Mouse (Mus musculus) gastrocnemius, postnatal 36 days (tissue): ENCODE data around the gene Ccl21a. TPM values are rescaled to one million over a fixed set of nuclear protein-coding genes. Genes with fewer than 3 reads are reported as not detected.
"Not testable (repeated sequence)": the region's sequence is repeated elsewhere in the genome, so short reads cannot be mapped to it uniquely, and the experiment has no call there.

ENCODE experiments used
- DNase-seq, 2 experiments: peaks; one replicate each; pipeline ENCODE4 v3.0.0; 2022
- intact Hi-C: fragments of 180-260 bp; cut with DNase I; formaldehyde crosslinking; loops from one replicate; pipeline ENCODE4 v1.15.1; 2025
- long read RNA-seq, 2 experiments: library from polyadenylated mRNA; stranded (forward); transcript quantifications; one replicate each; pipeline ENCODE4 v2.0.0; 2021
- total RNA-seq, 2 experiments: library from RNA; stranded (reverse); gene quantifications; 2 replicates each; pipeline ENCODE4 v1.2.3; 2021

Ccl21a gene
- 10 to 100 TPM in 1 of 2 experiments, 1 to 10 TPM in 1; 7.8 to 13.8 TPM for total RNA-seq
- long read RNA-seq, experiment 1, transcript Ccl21a-201 (4 exons, 870 nt): major isoform, 9 of 9 reads
- long read RNA-seq, experiment 1, partial matches to known transcripts: 0 of 9 reads
- long read RNA-seq, experiment 1, other reads (novel, unspliced or antisense): 0 of 9 reads
- long read RNA-seq, experiment 2, partial matches to known transcripts: 0 of 3 reads
- long read RNA-seq, experiment 2, other reads (novel, unspliced or antisense): 2 of 3 reads

DNA sequence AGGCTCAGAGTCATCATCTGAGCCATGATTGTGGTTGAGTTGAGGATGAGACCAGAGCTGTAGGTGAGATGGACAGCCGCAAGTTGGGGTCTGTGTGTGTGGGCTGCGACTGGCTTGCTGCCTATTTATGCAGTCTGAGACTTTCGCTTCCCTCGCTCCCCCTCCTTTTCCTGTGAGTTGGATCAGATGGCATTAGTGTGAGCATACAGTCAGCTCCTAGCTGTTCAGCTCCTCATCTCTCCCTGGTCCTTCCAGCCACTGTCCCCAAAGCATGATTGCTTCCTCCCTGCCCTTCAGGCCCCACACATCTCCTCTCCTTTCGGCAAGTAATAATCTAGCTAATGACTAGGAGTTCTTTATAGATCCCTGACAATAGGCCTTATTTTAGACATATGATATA, at the start of gene Ccl21a:
TSS of gene Ccl21a (minus strand) at position 101 of the 400 bp plus-strand sequence.
- intact Hi-C loops, DNase-seq: not testable (repeated sequence)

DNA sequence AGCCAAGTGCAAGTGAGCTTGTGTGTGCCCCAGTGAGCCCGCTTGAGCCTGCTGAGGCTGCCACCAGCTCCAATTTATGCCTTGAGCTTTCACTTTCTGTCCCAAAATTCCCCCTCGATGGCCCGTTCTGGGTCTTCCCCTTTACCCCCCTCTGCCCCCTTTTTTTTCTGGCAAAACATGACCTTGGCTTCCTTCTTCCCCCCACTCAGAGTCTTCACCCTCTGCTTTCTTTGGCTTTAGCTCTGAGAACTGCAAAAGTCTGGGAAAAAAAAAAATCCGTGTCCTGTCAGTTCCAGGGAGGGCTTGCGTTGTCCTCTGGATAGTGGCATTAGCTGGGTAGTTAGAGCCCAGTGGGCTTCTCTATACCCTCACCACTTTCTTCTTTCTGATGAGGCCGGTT, 17.3 kb downstream of the Ccl21a start, which contains the start of gene Ccl19:
TSS of gene Ccl19 (minus strand) at position 101 of the 400 bp plus-strand sequence.
- intact Hi-C loops: not testable (repeated sequence)

DNA sequence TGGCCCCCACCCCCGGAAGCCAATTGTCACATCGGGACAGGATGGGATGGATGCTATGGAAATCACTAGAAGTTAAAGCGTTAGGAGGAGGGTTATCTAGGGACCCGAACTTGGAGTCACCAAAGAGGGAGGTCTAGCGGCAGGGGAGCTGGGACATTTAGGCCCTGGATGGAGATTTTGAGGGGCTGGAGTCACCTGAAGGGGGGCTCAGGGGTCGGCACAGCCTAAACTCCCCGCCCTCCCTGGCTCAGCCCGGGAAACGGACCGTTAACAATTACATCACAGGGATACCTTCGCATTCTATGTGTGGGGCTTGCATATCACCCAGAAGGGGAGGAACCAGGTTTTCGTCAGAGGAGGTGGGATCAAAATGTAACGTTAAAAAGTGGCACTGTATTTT, 38.5 kb downstream of the Ccl21a start, which contains the start of gene 4930578G10Rik:
TSS of gene 4930578G10Rik (plus strand) at position 301 of the 400 bp plus-strand sequence.
- intact Hi-C loops, DNase-seq: not testable (repeated sequence)

More for the DNA sequence above, 17.3 kb downstream of the Ccl21a start, which contains the start of gene Ccl19:
- DNase-seq: not testable (repeated sequence)

Other genes with a start within 250 kb of the Ccl21a start
- not detected for gene Fam205a2, start 245.8 kb downstream of the Ccl21a start, total RNA-seq
- gene Gm10591, start 161.8 kb downstream of the Ccl21a start, total RNA-seq: not detected
- gene Gm2564, start 144.3 kb downstream of the Ccl21a start, total RNA-seq: 1 to 10 TPM; 2.7 to 4.3 TPM
- not detected for gene Ccl27b, start 118.7 kb downstream of the Ccl21a start, total RNA-seq
- gene Il11ra2, start 112.1 kb downstream of the Ccl21a start, total RNA-seq: under 1 TPM; 0.23 to 0.25 TPM
- gene 4930578G10Rik, start 38.4 kb downstream of the Ccl21a start, total RNA-seq: under 1 TPM in 1 of 2 experiments, not detected in 1; 0.57 TPM
- not detected for gene Ccl19, start 17.4 kb downstream of the Ccl21a start, total RNA-seq
- not detected for gene Fam205a1, start 79.9 kb upstream of the Ccl21a start, total RNA-seq
- not detected for gene Gm12394, start 82.8 kb upstream of the Ccl21a start, total RNA-seq
- under 1 TPM; 0.37 to 0.41 TPM for gene Fam205c, start 100.2 kb upstream of the Ccl21a start, total RNA-seq
- under 1 TPM; 0.15 to 0.97 TPM for gene Phf24, start 142.7 kb upstream of the Ccl21a start, total RNA-seq
- 100 to 1,000 TPM; 191 to 213 TPM for gene Dnajb5, start 175.8 kb upstream of the Ccl21a start, total RNA-seq
- not detected for gene 1700022I11Rik, start 195.6 kb upstream of the Ccl21a start, total RNA-seq
- 100 to 1,000 TPM; 225 to 248 TPM for gene Vcp, start 226.5 kb upstream of the Ccl21a start, total RNA-seq
- gene Fancg, start 236.5 kb upstream of the Ccl21a start, total RNA-seq: 1 to 10 TPM in 1 of 2 experiments, under 1 TPM in 1; 0.84 to 1.1 TPM